Mouse (Mus musculus): Measurements from ENCODE around the gene Ggt6. TPM values are rescaled to one million over a fixed set of nuclear protein-coding genes. Genes with fewer than 3 reads are reported as not detected.
A peak's percentile ranks its signal among the peaks of the same experiment; 100 is the strongest.

Ggt6 gene
- total and polyA plus RNA-seq, 3 experiments = 0.04 TPM; not detected in 2

GRCm38 (mm10) chr11:72405532-72405931 is 29.8 kb upstream of the Ggt6 start:
- H3K9me3 ChIP-seq (replicated peaks; ENCODE audit: insufficient read depth, low read length) = no peaks in the 10 kb centered on the region
- no peak for DNase-seq (ENCODE audit: low read depth, low spot score)
- no peaks in the 10 kb centered on the region for H3K79me2 ChIP-seq (ENCODE audit: control insufficient read depth, insufficient read depth, low read length, poor library complexity)
- H3K9ac ChIP-seq (ENCODE audit: control insufficient read depth, low read depth, low read length, poor library complexity, severe bottlenecking) = no peak overlapping the region
- H3K4me1 ChIP-seq (ENCODE audit: control insufficient read depth in 1 of 2, insufficient read depth in 2 of 2, low read length in 2 of 2) = peaks cover 6 to 18% of the 10 kb centered on the region in 2 experiments; a peak in 3 of 4 replicates
- H3K27ac ChIP-seq (ENCODE audit: control insufficient read depth, low read depth, low read length) = no peak overlapping the region
- no peak overlapping the region for H3K4me3 ChIP-seq (ENCODE audit: control insufficient read depth in 1 of 2, insufficient read depth in 1 of 2, low read depth in 2 of 2, low read length in 2 of 2)
- no peaks in the 10 kb centered on the region for H3K27me3 ChIP-seq (ENCODE audit: control insufficient read depth in 1 of 2, insufficient read depth in 2 of 2, low read length in 2 of 2)
- peaks cover 0 to 12% of the 10 kb centered on the region in 2 experiments; a peak in 2 of 4 replicates for H3K36me3 ChIP-seq (ENCODE audit: control insufficient read depth in 1 of 2, insufficient read depth in 2 of 2, low read length in 2 of 2)
- no peak for TF ChIP-seq USF1 (IDR thresholded peaks at IDR 0.05; ENCODE audit: low read depth, low read length)

DNA sequence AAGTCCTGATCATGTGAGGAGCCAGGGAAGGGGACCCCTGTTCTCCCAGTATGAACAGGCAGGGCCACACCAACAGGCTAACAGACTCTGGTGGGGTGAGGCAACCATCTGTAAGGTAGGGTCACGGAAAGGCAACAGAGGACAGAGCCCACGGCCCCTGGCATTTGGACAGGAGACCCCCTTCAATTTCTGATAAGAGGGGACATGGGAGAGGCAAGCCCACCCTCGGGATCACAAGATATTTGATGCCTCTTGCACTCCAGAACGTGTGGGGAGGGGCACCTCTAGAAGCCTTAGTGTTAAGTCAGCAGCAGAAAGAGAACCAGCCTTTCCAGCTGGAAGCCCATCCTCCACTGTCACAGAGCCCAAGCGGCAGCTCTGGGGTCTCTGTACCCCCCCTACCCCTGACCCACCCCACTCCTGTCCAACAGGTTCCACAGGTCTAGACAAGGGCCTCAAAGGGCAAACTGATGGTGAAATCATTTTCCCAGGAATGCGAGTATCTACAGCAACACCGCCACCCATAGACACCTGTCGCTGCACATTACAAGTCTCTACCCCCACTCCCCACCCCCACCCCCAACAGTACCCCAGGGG is 29.1 kb upstream of the Ggt6 start:
- no peak overlapping the region for H3K27ac ChIP-seq (ENCODE audit: control insufficient read depth, low read depth, low read length)
- TF ChIP-seq MXI1 (IDR thresholded peaks at IDR 0.05; ENCODE audit: low read depth, low read length) (no peak), SIN3A (IDR thresholded peaks at IDR 0.05; ENCODE audit: low read length) (no peak), GATA1 (IDR thresholded peaks at IDR 0.05; ENCODE audit: low read depth, low read length) (no peak), KAT2A (conservative IDR thresholded peaks at IDR 0.05; ENCODE audit: low read depth, low read length) (no peak), MYC (IDR thresholded peaks at IDR 0.05; ENCODE audit: low read depth, low read length) (no peak), EP300 (IDR thresholded peaks at IDR 0.05; ENCODE audit: low read depth in 1 of 2, low read length in 2 of 2) (no peak), ZC3H11A (IDR thresholded peaks at IDR 0.05; ENCODE audit: low read depth, low read length) (no peak)

GRCm38 (mm10) chr11:72407081-72407480 is 28.2 kb upstream of the Ggt6 start:
- Histone ChIP-seq H3K27me3 (ENCODE audit: control insufficient read depth in 1 of 2, insufficient read depth in 2 of 2, low read length in 2 of 2) (no peaks in the 10 kb centered on the region), H3K79me2 (ENCODE audit: control insufficient read depth, insufficient read depth, low read length, poor library complexity) (no peaks in the 10 kb centered on the region), H3K9me3 (replicated peaks; ENCODE audit: insufficient read depth, low read length) (no peaks in the 10 kb centered on the region), H3K36me3 (ENCODE audit: control insufficient read depth in 1 of 2, insufficient read depth in 2 of 2, low read length in 2 of 2) (peaks cover 0 to 12% of the 10 kb centered on the region in 2 experiments; a peak in 2 of 4 replicates), H3K27ac (ENCODE audit: control insufficient read depth, low read depth, low read length) (no peak overlapping the region), H3K4me3 (ENCODE audit: control insufficient read depth in 1 of 2, insufficient read depth in 1 of 2, low read depth in 2 of 2, low read length in 2 of 2) (no peak overlapping the region; a peak in 1 of 4 replicates), H3K9ac (ENCODE audit: control insufficient read depth, low read depth, low read length, poor library complexity, severe bottlenecking) (peak overlapping the region; percentile 20), H3K4me1 (ENCODE audit: control insufficient read depth in 1 of 2, insufficient read depth in 2 of 2, low read length in 2 of 2) (peaks cover 6 to 18% of the 10 kb centered on the region in 2 experiments; a peak in 3 of 4 replicates)
- no peak for DNase-seq (ENCODE audit: low read depth, low spot score)
- TF ChIP-seq MEF2A (IDR thresholded peaks at IDR 0.05; ENCODE audit: extremely low read depth, insufficient replicate concordance, low read depth, low read length, poor library complexity, severe bottlenecking) (no peak), ZC3H11A (IDR thresholded peaks at IDR 0.05; ENCODE audit: low read depth, low read length) (no peak), MYC (IDR thresholded peaks at IDR 0.05; ENCODE audit: low read depth, low read length) (no peak), CTCF (IDR thresholded peaks at IDR 0.05 in 2 of 3, conservative IDR thresholded peaks at IDR 0.05 in 1 of 3; ENCODE audit: control insufficient read depth in 1 of 3, insufficient read depth in 1 of 3, low read depth in 2 of 3, low read length in 3 of 3, poor library complexity in 1 of 3, severe bottlenecking in 1 of 3) (no peak), UBTF (IDR thresholded peaks at IDR 0.05; ENCODE audit: borderline replicate concordance, insufficient read depth, low read depth, low read length) (no peak)

More for the DNA sequence above, 29.1 kb upstream of the Ggt6 start:
- Histone ChIP-seq H3K9me3 (replicated peaks; ENCODE audit: insufficient read depth, low read length) (no peaks in the 10 kb centered on the region), H3K79me2 (ENCODE audit: control insufficient read depth, insufficient read depth, low read length, poor library complexity) (no peaks in the 10 kb centered on the region), H3K9ac (ENCODE audit: control insufficient read depth, low read depth, low read length, poor library complexity, severe bottlenecking) (no peak overlapping the region), H3K4me3 (ENCODE audit: control insufficient read depth in 1 of 2, insufficient read depth in 1 of 2, low read depth in 2 of 2, low read length in 2 of 2) (no peak overlapping the region), H3K36me3 (ENCODE audit: control insufficient read depth in 1 of 2, insufficient read depth in 2 of 2, low read length in 2 of 2) (peaks cover 0 to 12% of the 10 kb centered on the region in 2 experiments; a peak in 2 of 4 replicates), H3K27me3 (ENCODE audit: control insufficient read depth in 1 of 2, insufficient read depth in 2 of 2, low read length in 2 of 2) (no peaks in the 10 kb centered on the region), H3K4me1 (ENCODE audit: control insufficient read depth in 1 of 2, insufficient read depth in 2 of 2, low read length in 2 of 2) (peaks cover 6 to 18% of the 10 kb centered on the region in 2 experiments; a peak in 3 of 4 replicates)
- no peak for DNase-seq (ENCODE audit: low read depth, low spot score)

Data from MEL (cell line).